Mouse (Mus musculus) midbrain, embryonic 10.5 days (tissue): Measurements from ENCODE around the gene Hnf1a. TPM values are rescaled to one million over a fixed set of nuclear protein-coding genes. Genes with fewer than 3 reads are reported as not detected.
"Not testable (repeated sequence)": the region's sequence is repeated elsewhere in the genome, so short reads cannot be mapped to it uniquely, and the experiment has no call there.

Experiments
- DNase-seq: peaks from one replicate; pipeline ENCODE4 v3.0.0-alpha.2; 2017; ENCODE audit warnings: low spot score
- H3K27ac ChIP-seq: fragments of 300-500 bp; sonication (generic); replicated peaks from 2 replicates; pipeline ENCODE4 v1.5.1; 2016; ENCODE audit warnings: mild to moderate bottlenecking
- H3K27me3 ChIP-seq: fragments of 300-500 bp; sonication (generic); 2 replicates; pipeline ENCODE4 v1.6.1; 2016; ENCODE audit warnings: low read depth, mild to moderate bottlenecking; ENCODE audit not compliant: poor library complexity, severe bottlenecking
- H3K36me3 ChIP-seq: fragments of 300-500 bp; sonication (generic); 2 replicates; pipeline ENCODE4 v1.6.1; 2016; ENCODE audit warnings: mild to moderate bottlenecking, moderate library complexity
- H3K4me1 ChIP-seq: fragments of 300-500 bp; sonication (generic); 2 replicates; pipeline ENCODE4 v1.6.1; 2016
- H3K4me3 ChIP-seq: fragments of 300-500 bp; sonication (generic); 2 replicates; pipeline ENCODE4 v1.5.1; 2016; ENCODE audit warnings: mild to moderate bottlenecking, moderate library complexity
- H3K9me3 ChIP-seq: fragments of 300-500 bp; sonication (generic); replicated peaks from 2 replicates; pipeline ENCODE4 v1.6.1; 2016; ENCODE audit warnings: mild to moderate bottlenecking
- WGBS: fragments of 180-500 bp; shearing (Covaris S2); methylation state at CpG from one replicate; pipeline ENCODE4 v1.1.7; 2016; 5-methylcytosine and 5-hydroxymethylcytosine counted together
- polyA plus RNA-seq: library from polyadenylated mRNA; unstranded; fragments of >200 nt; fragmentation: Nextera tagmentation; extraction: Ambion mirVana; gene quantifications from 2 replicates; pipeline ENCODE4 v1.2.1, GENCODE M21; 2016

Gene Hnf1a
- polyA plus RNA-seq, 1 experiment from 2014 or later: 0.06 TPM

DNA sequence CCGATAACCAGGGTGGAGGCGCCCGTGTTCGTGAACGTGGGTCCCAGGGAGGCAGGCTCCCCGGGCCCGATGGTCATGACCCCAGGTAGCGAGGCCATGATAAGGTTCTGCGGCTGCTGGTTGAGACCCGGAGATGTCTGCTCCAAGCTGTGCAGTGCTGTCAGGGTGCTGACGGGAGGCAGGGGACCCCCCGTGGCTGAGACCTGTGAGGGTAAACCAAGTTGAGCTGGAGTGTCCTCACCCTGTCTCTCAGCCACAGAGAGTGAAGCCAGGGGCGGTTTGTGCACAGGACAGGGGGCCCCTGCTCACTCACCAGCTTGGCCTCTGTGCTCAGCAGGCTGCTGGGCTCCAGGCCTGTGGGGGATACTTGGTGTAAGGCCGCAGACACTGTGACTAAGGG lies 17.6 kb downstream of the Hnf1a start:
- Histone ChIP-seq H3K4me3 (no peak overlapping the region), H3K4me1 (peaks cover 10% of the 10 kb centered on the region), H3K27me3 (no peaks in the 10 kb centered on the region), H3K36me3 (peaks cover 24% of the 10 kb centered on the region), H3K27ac (no peak overlapping the region), H3K9me3 (no peaks in the 10 kb centered on the region)
- no peak for DNase-seq
- WGBS: 88% methylated on average over 14 of the region's 14 CpGs

DNA sequence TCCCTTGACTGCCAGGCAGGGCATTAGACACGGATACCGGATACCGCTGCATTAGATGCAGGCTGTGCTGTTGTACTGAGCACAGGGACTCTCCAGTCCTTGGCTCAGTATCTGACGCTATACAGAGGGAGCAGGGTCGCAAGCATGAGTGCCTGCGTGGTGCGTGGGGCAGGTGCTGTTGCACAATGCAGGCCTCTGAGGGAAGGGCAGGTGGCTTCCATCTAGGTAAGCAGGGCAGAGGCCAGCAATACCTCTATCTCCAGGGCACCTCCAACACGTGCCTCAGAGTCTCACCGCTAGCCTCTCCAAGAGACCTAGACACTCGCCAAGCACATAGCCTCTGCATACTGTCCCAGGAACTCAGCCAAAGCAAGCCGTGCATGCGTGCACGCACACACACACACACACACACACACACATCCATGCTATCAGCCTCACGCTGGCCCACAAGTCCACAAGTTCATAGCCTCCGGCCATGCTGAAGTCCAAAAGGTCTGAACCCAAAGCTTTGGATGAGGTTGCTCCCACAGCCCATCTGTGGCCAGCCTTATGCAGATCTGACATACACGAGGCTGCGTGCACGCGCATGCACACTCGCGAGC lies 19.5 kb downstream of the Hnf1a start:
- 88% methylated on average over 21 of the region's 21 CpGs for WGBS
- Histone ChIP-seq H3K4me1 (peaks cover 10% of the 10 kb centered on the region), H3K36me3 (peaks cover 43% of the 10 kb centered on the region), H3K27me3 (no peaks in the 10 kb centered on the region), H3K9me3 (no peaks in the 10 kb centered on the region), H3K27ac (peak overlapping the region; percentile 7; the same call in 1 of the 2 replicates), H3K4me3 (no peak overlapping the region)
- DNase-seq: no peak

DNA sequence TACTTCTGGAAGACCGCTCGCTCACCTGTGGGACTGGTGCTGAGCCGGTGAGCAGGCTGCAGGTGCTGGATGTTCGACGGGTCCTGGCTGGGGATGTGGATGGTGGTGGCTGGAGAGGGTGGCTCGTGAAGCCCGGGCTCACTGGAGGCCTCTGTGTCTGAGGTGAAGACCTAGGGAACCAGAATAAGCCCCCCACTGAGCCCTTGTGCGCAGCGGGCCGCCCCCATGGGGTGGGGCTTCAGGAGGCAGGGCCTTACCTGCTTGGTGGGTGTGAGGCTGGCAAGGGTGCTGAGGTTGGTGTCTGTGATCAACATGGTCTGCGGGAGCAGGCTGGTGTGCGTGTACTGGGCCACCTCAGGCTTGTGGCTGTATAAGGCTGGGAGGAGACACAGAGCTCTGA lies 20.2 kb downstream of the Hnf1a start:
- Histone ChIP-seq H3K36me3 (peaks cover 51% of the 10 kb centered on the region), H3K27ac (no peak overlapping the region), H3K4me3 (no peak overlapping the region), H3K27me3 (no peaks in the 10 kb centered on the region), H3K9me3 (no peaks in the 10 kb centered on the region), H3K4me1 (peaks cover 10% of the 10 kb centered on the region)
- WGBS: 69% methylated on average over 12 of the region's 12 CpGs
- no peak for DNase-seq

DNA sequence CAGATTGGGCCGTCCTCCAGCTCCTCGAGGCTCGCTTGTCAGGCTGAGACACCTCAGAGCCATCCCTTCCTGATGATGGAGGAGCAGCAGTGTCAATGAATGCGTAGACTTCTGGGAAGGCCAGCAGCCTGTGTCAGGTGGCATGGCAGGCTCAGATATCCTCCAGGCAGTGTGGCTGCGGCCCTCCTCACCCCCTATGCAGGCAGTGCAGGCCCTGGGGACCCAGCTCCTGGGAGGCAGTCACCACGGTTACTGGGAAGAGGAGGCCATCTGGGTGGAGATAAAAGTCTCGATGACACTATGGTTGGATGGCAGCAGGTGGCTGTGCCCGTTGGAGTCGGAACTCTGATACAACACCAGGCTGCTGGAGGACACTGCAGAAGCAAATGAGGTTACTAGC lies 21.1 kb downstream of the Hnf1a start:
- Histone ChIP-seq H3K36me3 (peaks cover 57% of the 10 kb centered on the region), H3K27me3 (no peaks in the 10 kb centered on the region), H3K9me3 (no peaks in the 10 kb centered on the region), H3K4me1 (peaks cover 10% of the 10 kb centered on the region), H3K27ac (no peak overlapping the region), H3K4me3 (no peak overlapping the region)
- WGBS: 88% methylated on average over 9 of the region's 9 CpGs
- DNase-seq: no peak

DNA sequence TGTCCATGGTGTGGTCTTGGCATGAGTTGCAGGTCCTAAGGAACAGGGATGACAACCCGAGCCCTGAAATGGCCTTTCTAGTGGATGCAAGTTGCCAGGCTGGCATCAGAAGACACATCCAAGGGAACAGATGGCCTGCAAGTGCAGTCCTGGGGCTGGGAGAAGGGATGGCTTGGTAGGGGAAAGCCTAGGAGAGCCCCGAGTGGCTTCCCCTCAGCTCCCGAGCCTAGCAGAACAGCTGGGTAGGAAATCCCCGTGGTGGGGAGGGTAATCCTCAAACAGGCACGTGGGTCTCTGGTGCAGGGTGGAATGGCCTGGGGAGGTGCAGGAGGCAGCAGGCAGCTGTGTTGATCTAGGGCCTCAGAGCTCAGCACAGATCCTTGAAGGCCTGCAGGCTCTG lies 21.6 kb downstream of the Hnf1a start:
- no peaks in the 10 kb centered on the region for H3K9me3 ChIP-seq
- peaks cover 57% of the 10 kb centered on the region for H3K36me3 ChIP-seq
- H3K27ac ChIP-seq: no peak overlapping the region
- WGBS: 69% methylated on average over 5 of the region's 5 CpGs
- H3K4me3 ChIP-seq: no peak overlapping the region
- H3K27me3 ChIP-seq: no peaks in the 10 kb centered on the region
- DNase-seq: no peak
- H3K4me1 ChIP-seq: peaks cover 10% of the 10 kb centered on the region

DNA sequence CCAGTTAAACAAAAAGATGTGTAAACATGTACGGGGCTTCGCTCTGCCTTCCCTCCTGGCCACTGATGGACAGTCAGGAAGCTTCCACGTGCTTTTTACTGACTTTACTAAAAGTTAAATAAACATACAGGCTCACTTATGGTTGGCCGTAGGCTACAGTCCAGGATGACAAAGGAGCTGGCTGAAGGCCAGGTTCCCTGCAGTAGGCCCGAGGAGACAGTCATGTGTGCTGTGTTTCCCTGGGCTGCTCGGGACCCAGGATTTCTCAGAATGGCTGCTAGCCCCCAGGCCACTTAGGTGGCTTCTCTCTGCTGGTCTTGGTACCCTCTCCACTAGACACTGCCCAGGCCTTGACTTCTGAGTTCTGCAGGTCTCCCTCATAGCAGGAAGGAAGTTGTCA lies 22.0 kb downstream of the Hnf1a start:
- H3K9me3 ChIP-seq: no peaks in the 10 kb centered on the region
- H3K4me1 ChIP-seq: peaks cover 10% of the 10 kb centered on the region
- H3K4me3 ChIP-seq: no peak overlapping the region
- 90% methylated on average over 6 of the region's 6 CpGs for WGBS
- no peak overlapping the region for H3K27ac ChIP-seq
- DNase-seq: no peak
- H3K36me3 ChIP-seq: peaks cover 59% of the 10 kb centered on the region
- H3K27me3 ChIP-seq: no peaks in the 10 kb centered on the region

DNA sequence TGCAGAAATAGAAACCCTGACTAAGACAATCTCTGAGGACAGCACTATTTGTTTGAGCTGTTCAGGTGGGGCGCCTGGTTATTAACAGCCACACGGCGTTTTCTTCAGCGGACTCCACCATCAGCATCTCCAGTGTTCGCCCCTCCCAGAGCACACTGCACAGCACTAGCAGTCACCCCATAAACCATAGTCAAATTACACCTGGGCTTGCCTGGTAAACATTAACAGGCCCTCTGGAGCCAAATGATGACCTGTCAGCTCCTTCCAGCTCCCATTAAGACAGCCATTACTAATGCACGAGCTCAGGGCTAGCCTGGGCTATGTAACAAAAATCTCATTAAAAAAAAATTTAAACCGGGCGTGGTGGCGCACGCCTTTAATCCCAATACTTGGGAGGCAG lies 25.8 kb downstream of the Hnf1a start:
- Histone ChIP-seq H3K27ac (no peak overlapping the region), H3K4me1 (peaks cover 10% of the 10 kb centered on the region), H3K36me3 (peaks cover 55% of the 10 kb centered on the region), H3K27me3 (no peaks in the 10 kb centered on the region), H3K4me3 (no peak overlapping the region), H3K9me3 (no peaks in the 10 kb centered on the region)
- WGBS: 96% methylated on average over 10 of the region's 10 CpGs
- no peak for DNase-seq

DNA sequence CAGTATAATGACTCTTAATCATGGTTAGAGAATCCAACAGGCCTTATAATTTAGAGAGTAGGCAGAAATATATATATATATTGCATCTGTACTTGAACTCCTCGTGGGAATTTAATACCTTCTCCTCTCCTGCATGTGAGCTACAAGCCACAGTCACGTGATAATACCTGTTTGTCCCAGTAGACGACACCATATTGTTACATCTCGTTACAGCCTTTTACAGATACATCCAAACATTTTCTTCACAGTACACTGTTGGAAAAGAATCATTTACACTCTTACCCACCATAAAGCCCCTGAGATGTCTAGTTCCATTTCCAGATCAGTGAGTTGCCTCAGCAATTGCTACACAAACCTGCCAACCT lies 28.1 kb downstream of the Hnf1a start:
- H3K4me3 ChIP-seq: peak overlapping the region; percentile 92
- WGBS: 59% methylated on average over 4 of the region's 4 CpGs
- H3K27me3 ChIP-seq: no peaks in the 10 kb centered on the region
- peak overlapping the region; percentile 92; the same call in 1 of the 2 replicates for H3K27ac ChIP-seq
- no peak for DNase-seq
- peaks cover 10% of the 10 kb centered on the region for H3K4me1 ChIP-seq
- peaks cover 9% of the 10 kb centered on the region; the same call in 1 of the 2 replicates for H3K9me3 ChIP-seq
- H3K36me3 ChIP-seq: peaks cover 32% of the 10 kb centered on the region

DNA sequence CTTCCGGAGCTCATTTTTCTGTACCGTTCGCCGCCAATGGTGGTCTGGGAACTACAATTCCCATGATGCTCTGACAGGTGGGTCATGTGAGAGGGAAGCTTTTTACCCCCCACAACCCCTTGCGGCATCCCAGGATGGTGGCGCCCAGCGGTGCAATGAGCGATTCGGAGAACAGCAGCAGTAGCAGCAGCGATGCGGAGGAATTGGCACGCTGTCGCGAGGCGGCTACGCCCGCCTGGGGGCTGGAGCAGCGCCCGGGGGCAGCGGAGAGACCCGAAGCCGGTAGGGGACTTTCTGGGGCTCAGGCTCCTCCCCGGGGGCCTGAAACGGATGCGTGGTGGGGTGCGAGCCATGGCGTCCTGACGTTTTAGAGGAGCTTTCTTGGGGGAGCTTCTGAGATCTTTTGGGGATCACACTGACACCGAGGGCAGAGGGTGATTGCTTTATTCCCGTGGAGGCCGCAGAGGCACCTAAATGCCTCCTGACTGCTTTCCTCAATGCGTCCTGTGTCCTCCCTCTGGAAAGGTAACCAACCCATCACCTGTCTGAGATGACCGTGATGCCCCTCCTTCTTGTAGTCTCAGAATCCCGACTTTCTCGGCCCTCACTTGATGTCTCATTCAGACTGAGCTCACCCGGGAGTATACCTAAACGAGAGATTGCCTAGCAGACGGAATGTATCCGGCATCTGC lies 28.7 kb downstream of the Hnf1a start, which contains the start of gene 2210016L21Rik:
2210016L21Rik (plus strand) TSS at position 85 of the 692 bp plus-strand sequence.
- H3K4me1 ChIP-seq: peaks cover 10% of the 10 kb centered on the region
- peaks cover 9% of the 10 kb centered on the region; the same call in 1 of the 2 replicates for H3K9me3 ChIP-seq
- H3K4me3 ChIP-seq: peak within 1 kb of the TSS; percentile 92
- H3K27me3 ChIP-seq: no peaks in the 10 kb centered on the region
- peak within 1 kb of the TSS; percentile 92 for H3K27ac ChIP-seq
- peak; percentile 89 for DNase-seq
- WGBS: 2% methylated on average over 39 of the region's 39 CpGs
- peaks cover 27% of the 10 kb centered on the region for H3K36me3 ChIP-seq

DNA sequence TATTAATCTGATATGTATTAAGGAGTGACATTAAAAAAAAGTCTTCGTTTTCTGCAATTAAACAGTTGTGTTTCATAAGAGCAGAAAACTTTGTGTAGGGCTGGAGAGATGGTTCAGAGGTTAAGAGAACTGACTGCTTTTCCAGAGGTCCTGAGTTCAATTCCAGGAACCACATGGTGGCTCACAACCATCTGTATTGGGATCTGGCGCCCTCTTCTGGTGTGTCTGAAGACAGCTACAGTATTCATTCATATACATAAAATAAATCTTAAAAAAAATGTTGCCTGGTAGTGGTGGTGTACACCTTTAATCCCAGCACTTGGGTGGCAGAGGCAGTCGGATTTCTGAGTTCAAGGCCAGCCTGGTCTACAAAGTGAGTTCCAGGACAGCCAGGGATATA lies 29.8 kb downstream of the Hnf1a start:
- not testable (repeated sequence) for H3K27ac ChIP-seq, DNase-seq, H3K4me3 ChIP-seq, H3K4me1 ChIP-seq, H3K9me3 ChIP-seq, H3K27me3 ChIP-seq
- peaks cover 16% of the 10 kb centered on the region for H3K36me3 ChIP-seq
- WGBS: 52% methylated on average over 3 of the region's 3 CpGs

DNA sequence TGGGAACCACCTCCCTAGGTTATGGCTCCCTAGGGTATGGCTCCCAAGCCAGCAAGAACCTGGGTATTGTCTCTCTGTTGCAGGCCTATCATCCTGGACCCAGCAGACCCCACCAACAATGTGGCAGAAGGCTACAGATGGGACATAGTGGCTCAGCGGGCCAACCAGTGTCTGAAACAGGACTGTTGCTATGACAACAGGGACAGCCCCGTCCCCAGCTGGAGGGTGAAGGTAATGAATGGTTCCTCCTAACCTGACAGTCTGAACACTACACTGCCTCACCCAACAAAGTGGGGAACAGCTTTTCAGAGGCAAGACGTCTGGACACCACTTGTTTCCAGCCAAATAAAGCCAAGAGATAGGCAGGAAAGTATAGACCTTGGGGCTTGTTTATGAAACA lies 35.1 kb downstream of the Hnf1a start:
- 43% methylated on average over 3 of the region's 3 CpGs for WGBS

DNA sequence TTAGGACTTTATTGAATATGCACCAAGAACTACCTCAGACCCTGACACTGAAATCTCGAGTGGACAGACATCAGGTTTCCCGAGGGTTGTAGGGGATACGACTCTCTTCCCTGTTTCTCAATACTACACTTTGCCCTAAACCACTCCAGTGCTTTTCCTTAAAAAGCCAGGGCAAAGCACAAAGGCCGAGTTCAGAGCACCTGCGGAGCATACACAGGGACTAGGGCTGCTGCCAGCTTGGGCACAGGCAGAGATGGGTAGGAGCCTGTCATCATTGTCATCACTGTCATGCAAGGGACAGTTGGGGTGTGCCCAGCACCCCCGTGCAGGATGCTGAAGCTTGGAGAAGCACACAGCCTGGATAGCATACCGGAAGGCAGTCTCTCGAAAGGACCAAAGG lies 37.7 kb downstream of the Hnf1a start:
- no peak for DNase-seq
- no peak overlapping the region for H3K27ac ChIP-seq
- no peaks in the 10 kb centered on the region for H3K36me3 ChIP-seq
- peaks cover 6% of the 10 kb centered on the region for H3K4me1 ChIP-seq
- 0 out of 2 replicates have a peak, but pooled peaks cover 2% of the 10 kb centered on the region for H3K9me3 ChIP-seq
- no peak overlapping the region for H3K4me3 ChIP-seq
- H3K27me3 ChIP-seq: no peaks in the 10 kb centered on the region
- WGBS: 83% methylated on average over 8 of the region's 8 CpGs

More for the DNA sequence above, 35.1 kb downstream of the Hnf1a start:
- H3K4me3 ChIP-seq: no peak overlapping the region
- no peak for DNase-seq
- H3K27me3 ChIP-seq: no peaks in the 10 kb centered on the region
- H3K36me3 ChIP-seq: no peaks in the 10 kb centered on the region
- H3K9me3 ChIP-seq: peaks cover 9% of the 10 kb centered on the region; the same call in 1 of the 2 replicates
- H3K4me1 ChIP-seq: peaks cover 6% of the 10 kb centered on the region
- H3K27ac ChIP-seq: no peak overlapping the region

DNA sequence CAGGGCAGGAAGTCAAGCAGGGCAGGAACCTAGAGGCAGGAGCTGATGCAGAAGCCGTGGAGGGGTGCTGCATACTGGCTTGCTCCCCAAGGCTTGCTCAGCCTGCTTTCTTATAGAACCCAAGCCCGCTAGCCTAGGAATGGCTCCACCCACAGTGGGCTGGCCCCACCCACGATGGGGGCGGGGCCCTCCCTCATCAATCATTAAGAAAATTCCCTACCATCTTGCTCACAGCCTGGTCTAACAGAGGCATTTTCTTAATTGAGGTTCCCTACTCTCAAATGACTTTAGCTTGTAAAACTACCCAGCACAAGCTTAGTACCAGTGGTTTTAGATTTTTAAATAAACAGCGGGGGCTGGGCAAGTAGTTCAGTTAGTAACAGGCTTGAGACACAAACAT lies 39.3 kb downstream of the Hnf1a start:
- no peaks in the 10 kb centered on the region for H3K9me3 ChIP-seq
- no peak overlapping the region for H3K4me3 ChIP-seq
- H3K27ac ChIP-seq: no peak overlapping the region
- peaks cover 11% of the 10 kb centered on the region for H3K4me1 ChIP-seq
- whole genome bisulfite sequencing: 58% methylated on average over 5 of the region's 5 CpGs
- DNase-seq: no peak
- H3K27me3 ChIP-seq: no peaks in the 10 kb centered on the region
- H3K36me3 ChIP-seq: no peaks in the 10 kb centered on the region
